Mouse (Mus musculus): ENCODE measurements at regions not wholly inside any gene's neighbourhood (a gene's known extent, or its start where the extent isn't known, plus 50 kb on each side); places are given as distances from the start of the nearest gene placed in this dataset.

- no peak for TF ChIP-seq POLR2A (IDR thresholded peaks at IDR 0.05; ENCODE audit: borderline replicate concordance, low read depth, low read length)
- no peak for TF ChIP-seq CTCF (IDR thresholded peaks at IDR 0.05; ENCODE audit: low read depth, low read length)
- Histone ChIP-seq H3K27ac (ENCODE audit: insufficient read depth, low read depth, low read length) (no peak overlapping the region), H3K4me1 (ENCODE audit: control insufficient read depth, insufficient read depth, low read length) (no peaks in the 10 kb centered on the region), H3K4me3 (ENCODE audit: insufficient read depth, low read length) (no peak overlapping the region)
These were observed 152.6 kb upstream of the Api5 start for GRCm38 (mm10) chr2:94590494-94590893.

- Histone ChIP-seq H3K27ac (ENCODE audit: insufficient read depth, low read depth, low read length) (no peak overlapping the region), H3K4me3 (ENCODE audit: insufficient read depth, low read length) (no peak overlapping the region), H3K4me1 (ENCODE audit: control insufficient read depth, insufficient read depth, low read length) (no peaks in the 10 kb centered on the region)
- TF ChIP-seq CTCF (IDR thresholded peaks at IDR 0.05; ENCODE audit: low read depth, low read length) (no peak), POLR2A (IDR thresholded peaks at IDR 0.05; ENCODE audit: borderline replicate concordance, low read depth, low read length) (no peak)
These were observed 149.3 kb upstream of the Api5 start for GRCm38 (mm10) chr2:94587255-94587654.

GRCm38 (mm10) chr2:94571646-94572045 lies 133.7 kb upstream of the Api5 start:
- Histone ChIP-seq H3K27ac (ENCODE audit: insufficient read depth, low read depth, low read length) (no peak overlapping the region), H3K4me3 (ENCODE audit: insufficient read depth, low read length) (no peak overlapping the region), H3K4me1 (ENCODE audit: control insufficient read depth, insufficient read depth, low read length) (no peaks in the 10 kb centered on the region)
- TF ChIP-seq CTCF (IDR thresholded peaks at IDR 0.05; ENCODE audit: low read depth, low read length) (no peak), POLR2A (IDR thresholded peaks at IDR 0.05; ENCODE audit: borderline replicate concordance, low read depth, low read length) (no peak)

- H3K27ac ChIP-seq (ENCODE audit: insufficient read depth, low read depth, low read length), result no peak overlapping the region
- TF ChIP-seq CTCF (IDR thresholded peaks at IDR 0.05; ENCODE audit: low read depth, low read length) (no peak), POLR2A (IDR thresholded peaks at IDR 0.05; ENCODE audit: borderline replicate concordance, low read depth, low read length) (no peak)
- peaks cover 8% of the 10 kb centered on the region for H3K4me1 ChIP-seq (ENCODE audit: control insufficient read depth, insufficient read depth, low read length)
- H3K4me3 ChIP-seq (ENCODE audit: insufficient read depth, low read length), result no peak overlapping the region
These were observed 103.4 kb upstream of the Api5 start for GRCm38 (mm10) chr2:94541230-94541905.

GRCm38 (mm10) chr2:94536631-94537030 lies 98.7 kb upstream of the Api5 start:
- no peak overlapping the region for H3K27ac ChIP-seq (ENCODE audit: insufficient read depth, low read depth, low read length)

GRCm38 (mm10) chr2:94531175-94531574 lies 93.2 kb upstream of the Api5 start:
- Histone ChIP-seq H3K4me3 (ENCODE audit: insufficient read depth, low read length) (no peak overlapping the region), H3K4me1 (ENCODE audit: control insufficient read depth, insufficient read depth, low read length) (peaks cover 2% of the 10 kb centered on the region), H3K27ac (ENCODE audit: insufficient read depth, low read depth, low read length) (no peak overlapping the region)
- TF ChIP-seq POLR2A (IDR thresholded peaks at IDR 0.05; ENCODE audit: borderline replicate concordance, low read depth, low read length) (no peak), CTCF (IDR thresholded peaks at IDR 0.05; ENCODE audit: low read depth, low read length) (no peak)

More at GRCm38 (mm10) chr2:94536631-94537030, 98.7 kb upstream of the Api5 start:
- Histone ChIP-seq H3K4me1 (ENCODE audit: control insufficient read depth, insufficient read depth, low read length) (peaks cover 10% of the 10 kb centered on the region), H3K4me3 (ENCODE audit: insufficient read depth, low read length) (no peak overlapping the region)
- TF ChIP-seq POLR2A (IDR thresholded peaks at IDR 0.05; ENCODE audit: borderline replicate concordance, low read depth, low read length) (no peak), CTCF (IDR thresholded peaks at IDR 0.05; ENCODE audit: low read depth, low read length) (no peak)

GRCm38 (mm10) chr2:94524536-94524935 lies 86.6 kb upstream of the Api5 start:
- Histone ChIP-seq H3K4me1 (ENCODE audit: control insufficient read depth, insufficient read depth, low read length) (no peaks in the 10 kb centered on the region), H3K4me3 (ENCODE audit: insufficient read depth, low read length) (no peak overlapping the region), H3K27ac (ENCODE audit: insufficient read depth, low read depth, low read length) (no peak overlapping the region)
- TF ChIP-seq POLR2A (IDR thresholded peaks at IDR 0.05; ENCODE audit: borderline replicate concordance, low read depth, low read length), result no peak
- no peak for TF ChIP-seq CTCF (IDR thresholded peaks at IDR 0.05; ENCODE audit: low read depth, low read length)

- TF ChIP-seq CTCF (IDR thresholded peaks at IDR 0.05; ENCODE audit: low read depth, low read length), result no peak
- TF ChIP-seq POLR2A (IDR thresholded peaks at IDR 0.05; ENCODE audit: borderline replicate concordance, low read depth, low read length), result no peak
- Histone ChIP-seq H3K4me1 (ENCODE audit: control insufficient read depth, insufficient read depth, low read length) (peaks cover 10% of the 10 kb centered on the region), H3K27ac (ENCODE audit: insufficient read depth, low read depth, low read length) (no peak overlapping the region), H3K4me3 (ENCODE audit: insufficient read depth, low read length) (no peak overlapping the region)
These were observed 78.9 kb upstream of the Api5 start for GRCm38 (mm10) chr2:94516866-94517265.

- TF ChIP-seq POLR2A (IDR thresholded peaks at IDR 0.05; ENCODE audit: borderline replicate concordance, low read depth, low read length) (no peak), CTCF (IDR thresholded peaks at IDR 0.05; ENCODE audit: low read depth, low read length) (no peak)
- peaks cover 12% of the 10 kb centered on the region for H3K4me1 ChIP-seq (ENCODE audit: control insufficient read depth, insufficient read depth, low read length)
- H3K27ac ChIP-seq (ENCODE audit: insufficient read depth, low read depth, low read length), result no peak overlapping the region
- H3K4me3 ChIP-seq (ENCODE audit: insufficient read depth, low read length), result no peak overlapping the region
These were observed 74.1 kb upstream of the Api5 start for GRCm38 (mm10) chr2:94512027-94512426.

- Histone ChIP-seq H3K4me1 (ENCODE audit: control insufficient read depth, insufficient read depth, low read length) (no peaks in the 10 kb centered on the region), H3K27ac (ENCODE audit: insufficient read depth, low read depth, low read length) (no peak overlapping the region), H3K4me3 (ENCODE audit: insufficient read depth, low read length) (no peak overlapping the region)
- TF ChIP-seq POLR2A (IDR thresholded peaks at IDR 0.05; ENCODE audit: borderline replicate concordance, low read depth, low read length) (no peak), CTCF (IDR thresholded peaks at IDR 0.05; ENCODE audit: low read depth, low read length) (peak; percentile 55)
These were observed 62.7 kb upstream of the Api5 start for GRCm38 (mm10) chr2:94500649-94501048.

Data from bone marrow macrophage, adult 2 months (primary cell).